Mouse (Mus musculus): ENCODE data around the gene Elk3.

Gene Elk3

DNA sequence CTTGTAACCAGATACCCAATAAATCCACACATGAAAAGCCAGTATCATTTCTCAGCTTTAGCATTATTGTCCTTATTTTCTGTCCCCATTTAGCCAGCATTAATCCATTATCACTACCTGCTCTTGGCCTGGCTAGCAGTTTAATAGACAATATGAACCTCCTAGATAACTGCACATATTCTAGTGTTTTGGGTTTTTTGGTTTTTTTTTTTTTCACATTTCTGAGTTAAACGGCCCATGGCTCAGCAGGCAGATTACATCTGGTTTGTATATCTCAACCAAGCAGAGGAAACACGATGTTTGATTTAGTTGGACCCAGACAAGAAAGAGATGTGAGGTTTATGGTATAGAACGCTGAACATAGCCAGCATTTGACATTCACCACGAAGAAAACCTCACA is 41.2 kb downstream of the Elk3 start:
- DNase-seq (ENCODE audit: low spot score in 2 of 2) = no peak

DNA sequence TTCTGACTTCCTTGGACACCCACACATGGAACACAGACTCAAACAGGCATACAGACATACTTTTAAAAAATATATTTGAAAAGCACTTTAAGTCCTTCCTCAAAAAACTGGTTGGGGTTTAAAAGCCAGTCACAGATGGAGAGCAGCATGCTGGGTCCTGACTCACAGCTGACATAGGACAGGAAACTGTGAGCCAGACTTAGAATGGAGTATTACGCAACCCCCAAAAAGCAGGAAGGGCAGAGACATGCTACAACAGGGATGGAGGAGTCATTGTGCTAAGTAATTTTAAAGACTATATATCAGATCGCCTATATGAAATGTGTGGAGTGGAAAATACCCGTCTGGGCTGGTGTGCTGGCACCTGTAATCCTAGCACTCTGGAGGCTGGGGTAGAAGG is 42.6 kb downstream of the Elk3 start:
- DNase-seq (ENCODE audit: low spot score in 2 of 2) = no peak

DNA sequence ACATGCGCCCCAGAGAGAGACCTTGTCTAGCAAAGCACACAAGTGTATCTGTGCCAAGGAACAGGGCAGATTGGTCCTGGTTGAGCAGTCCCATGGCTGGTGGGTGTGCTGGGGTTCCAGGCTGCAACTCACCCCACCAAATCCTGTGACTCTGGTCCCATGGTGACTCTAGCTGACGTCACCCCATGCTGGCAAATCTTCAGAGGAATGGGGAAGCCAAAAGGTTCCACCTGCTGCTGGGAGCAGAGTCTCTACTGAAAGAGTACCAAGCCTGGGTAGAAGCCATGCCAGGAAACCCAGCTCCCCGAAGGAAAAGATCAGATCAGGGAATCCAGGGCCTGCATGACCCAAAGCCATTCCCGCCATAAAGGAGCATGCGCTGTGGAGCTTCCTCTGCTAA is 43.4 kb downstream of the Elk3 start:
- DNase-seq (ENCODE audit: low spot score in 2 of 2) = no peak

DNA sequence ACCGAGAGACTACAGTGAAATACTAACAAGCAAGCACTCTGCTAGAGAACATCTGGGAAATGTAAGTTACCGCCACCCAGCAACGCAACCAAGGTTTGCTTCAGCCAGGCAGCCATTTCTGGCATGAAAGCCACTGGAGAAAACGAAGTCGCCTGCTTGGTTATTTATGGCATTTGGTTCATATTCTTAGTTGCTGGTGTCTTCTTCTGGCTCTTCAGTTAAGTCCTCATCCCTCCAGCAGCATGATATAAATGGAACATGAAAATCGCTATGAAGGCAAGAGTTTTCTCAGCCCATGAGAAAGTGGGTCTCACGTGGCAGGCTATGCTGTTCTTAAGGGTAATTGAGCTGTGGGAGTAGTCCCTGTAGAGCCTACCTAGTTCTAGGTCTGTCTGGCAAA is 44.4 kb downstream of the Elk3 start:
- DNase-seq (ENCODE audit: low spot score in 2 of 2) = no peak

DNA sequence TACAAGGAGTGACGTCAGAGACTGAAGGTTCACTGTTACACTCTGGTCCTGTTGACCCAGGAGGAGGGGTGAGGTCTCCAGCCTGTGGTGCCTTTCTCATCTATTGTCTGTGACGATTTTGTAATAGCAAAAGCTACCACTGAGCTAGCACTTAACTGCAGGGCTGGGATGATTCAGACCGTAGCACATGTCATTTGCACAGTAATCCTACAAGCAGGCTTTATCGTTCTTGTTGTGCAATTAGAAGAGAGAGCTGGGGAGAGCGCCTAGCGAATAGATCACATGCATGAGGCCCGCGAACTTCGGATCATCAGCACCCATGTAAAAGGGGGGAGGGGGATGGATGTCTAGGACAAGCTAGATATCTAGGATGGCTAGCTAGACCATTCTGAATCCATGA is 45.1 kb downstream of the Elk3 start:
- DNase-seq (ENCODE audit: low spot score in 2 of 2) = no peak

DNA sequence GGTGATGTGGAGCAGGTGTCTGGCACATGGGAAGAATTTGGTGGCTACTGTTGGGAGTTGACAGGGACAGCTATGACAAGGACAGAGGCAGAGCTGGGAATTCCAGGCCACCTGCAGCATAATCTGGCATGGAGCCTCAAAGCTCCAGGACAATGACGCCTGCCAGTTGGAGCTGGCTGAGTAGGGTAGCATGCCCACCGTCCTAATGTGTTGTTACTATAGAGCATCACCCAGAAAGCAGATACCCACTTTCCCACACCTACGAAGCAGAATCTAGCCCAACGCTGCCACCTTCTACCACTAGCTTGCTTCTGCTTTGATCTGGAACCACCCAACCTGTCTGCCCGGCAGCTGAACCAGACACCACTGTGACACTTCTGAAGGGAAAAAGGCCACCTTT is 46.9 kb downstream of the Elk3 start:
- no peak for DNase-seq (ENCODE audit: low spot score in 2 of 2)

DNA sequence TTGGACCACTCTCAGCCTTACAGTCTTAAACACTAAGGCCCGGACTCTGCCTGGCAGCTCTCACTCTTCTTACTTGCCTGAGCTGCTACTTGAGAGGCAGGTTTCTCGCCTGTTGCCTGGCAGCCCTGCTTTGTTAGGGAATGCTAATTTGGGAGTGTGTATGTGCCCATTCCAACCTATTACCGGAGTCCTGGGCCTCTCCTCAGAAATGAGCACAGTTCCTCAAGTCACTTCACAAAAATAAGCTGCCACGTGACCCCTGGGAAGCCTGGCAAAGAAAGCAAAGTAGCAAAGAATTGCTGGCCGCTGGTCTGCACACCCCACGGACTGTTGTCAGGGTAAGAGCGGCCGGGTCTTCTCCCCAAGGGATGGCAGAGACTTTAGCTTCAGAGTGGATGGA is 47.5 kb downstream of the Elk3 start:
- DNase-seq (ENCODE audit: low spot score in 2 of 2) = no peak

GRCm38 (mm10) chr10:93261981-93262499 is 48.9 kb downstream of the Elk3 start:
- no peak for DNase-seq (ENCODE audit: low spot score in 2 of 2)

- no peak for DNase-seq (ENCODE audit: low spot score in 2 of 2)
Observed at GRCm38 (mm10) chr10:93261132-93261980, 49.6 kb downstream of the Elk3 start.

- DNase-seq (ENCODE audit: low spot score in 2 of 2) = no peak
Observed at GRCm38 (mm10) chr10:93259826-93260225, 51.1 kb downstream of the Elk3 start.

GRCm38 (mm10) chr10:93255294-93255693 is 55.6 kb downstream of the Elk3 start:
- DNase-seq (ENCODE audit: low spot score in 2 of 2) = peak in 1 of 2 experiments; percentile 57

GRCm38 (mm10) chr10:93253156-93253555 is 57.8 kb downstream of the Elk3 start:
- no peak for DNase-seq (ENCODE audit: low spot score in 2 of 2)

DNA sequence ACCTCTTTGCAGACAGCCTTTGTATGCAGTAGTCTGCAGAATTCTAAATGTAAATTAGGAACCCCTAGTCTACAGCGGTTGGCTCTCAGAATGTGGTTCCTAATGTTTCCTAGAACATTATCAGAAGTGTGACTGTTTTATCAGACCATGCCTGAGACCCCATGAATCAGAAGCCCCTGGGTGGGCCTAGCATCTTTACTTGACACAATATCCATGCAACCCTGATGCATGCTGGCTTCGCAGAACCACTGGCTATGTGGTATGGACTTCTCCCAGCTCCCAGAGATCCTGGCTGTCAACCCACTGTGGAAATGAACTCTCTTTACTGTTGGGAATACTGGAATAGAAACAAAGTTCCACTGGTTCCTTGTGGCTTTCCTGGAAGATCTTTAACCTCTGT is 58.3 kb downstream of the Elk3 start:
- no peak for DNase-seq (ENCODE audit: low spot score in 2 of 2)

- no peak for DNase-seq (ENCODE audit: low spot score in 2 of 2)
Observed at GRCm38 (mm10) chr10:93251426-93251825, 59.5 kb downstream of the Elk3 start.

DNA sequence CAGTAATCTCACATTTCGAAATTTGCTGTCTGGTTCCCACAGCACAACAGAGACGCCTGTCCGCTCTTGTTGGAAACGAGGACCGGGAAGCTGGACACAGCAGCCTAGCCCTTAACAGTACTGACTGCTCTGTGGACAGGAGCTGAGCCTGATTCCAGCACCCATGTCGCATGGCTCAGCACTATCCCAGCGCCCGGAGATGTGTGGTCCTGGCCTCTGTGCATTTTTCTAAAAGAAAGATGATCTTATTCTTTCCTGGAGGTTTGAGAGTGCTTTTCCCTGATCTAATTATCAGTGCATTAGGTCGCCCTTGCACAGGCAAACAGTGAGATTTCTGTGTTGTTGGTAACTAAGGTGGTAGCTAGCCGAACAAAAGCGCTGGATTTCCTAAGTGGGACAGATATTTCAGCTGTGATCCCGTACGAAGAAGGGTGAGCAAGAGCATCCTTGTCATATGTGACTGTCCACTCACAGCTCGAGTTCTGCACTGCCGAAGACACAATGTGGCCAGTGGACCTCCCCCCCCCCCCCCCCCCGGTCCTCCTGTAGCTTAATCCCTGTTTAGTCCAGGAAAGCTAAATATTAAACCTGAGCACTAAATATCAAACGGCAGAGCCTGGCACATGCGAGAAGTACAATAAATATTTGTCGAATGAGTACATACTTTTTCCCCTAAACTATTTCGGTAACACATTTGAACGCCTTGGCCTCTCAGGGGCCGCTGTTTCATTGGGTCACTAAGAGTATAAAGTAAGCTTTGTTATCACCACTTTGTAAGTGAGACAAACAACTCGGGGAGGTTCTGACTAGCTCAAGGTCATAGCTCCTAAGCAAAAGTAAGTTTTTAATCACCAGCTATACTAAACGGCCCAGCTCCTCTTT is 60.3 kb downstream of the Elk3 start:
- DNase-seq (ENCODE audit: low spot score in 2 of 2) = no peak

- no peak for DNase-seq (ENCODE audit: low spot score in 2 of 2)
Observed at GRCm38 (mm10) chr10:93249901-93250300, 61.0 kb downstream of the Elk3 start.

DNA sequence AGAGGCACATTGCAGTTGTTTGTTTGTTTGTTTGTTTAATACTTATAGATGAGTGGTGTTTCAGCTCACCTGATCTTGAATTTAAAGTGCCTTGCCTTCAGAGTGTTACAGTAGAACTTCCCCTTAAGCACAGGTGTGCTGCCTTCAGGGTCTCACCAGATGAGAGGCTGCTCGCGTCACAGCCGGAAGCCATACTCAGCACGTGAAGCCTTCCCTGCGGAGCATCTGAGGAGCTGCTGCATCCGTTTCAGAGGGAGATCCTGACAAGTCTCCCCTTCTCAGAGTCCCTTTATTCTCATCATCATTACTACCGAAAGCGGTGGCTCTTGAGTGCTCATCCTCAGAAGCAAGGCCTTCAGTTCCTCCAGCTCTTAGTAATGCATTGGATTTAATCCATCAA is 62.5 kb downstream of the Elk3 start:
- DNase-seq (ENCODE audit: low spot score in 2 of 2) = no peak

DNA sequence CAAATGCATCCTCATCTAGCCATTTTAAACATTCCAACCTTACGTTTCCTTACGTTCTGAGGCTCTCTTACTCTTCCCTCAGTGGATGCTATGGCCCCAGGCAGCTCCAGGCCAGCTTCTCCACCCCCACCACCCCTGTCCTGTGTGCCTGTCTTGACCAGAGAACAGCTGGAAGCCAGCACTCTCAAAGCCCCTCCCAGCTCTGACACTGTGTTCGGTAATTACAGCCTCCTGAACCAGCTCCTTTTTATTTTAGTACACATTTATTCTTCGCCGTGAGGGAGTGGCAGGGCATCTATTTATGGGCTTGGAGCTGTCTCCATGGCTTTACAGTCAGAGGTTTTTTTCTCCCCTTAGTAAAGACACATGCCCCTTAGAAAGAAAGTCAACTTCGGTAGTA is 63.0 kb downstream of the Elk3 start:
- DNase-seq (ENCODE audit: low spot score in 2 of 2) = no peak

- no peak for DNase-seq (ENCODE audit: low spot score in 2 of 2)
Observed at GRCm38 (mm10) chr10:93247422-93247821, 63.5 kb downstream of the Elk3 start.

DNA sequence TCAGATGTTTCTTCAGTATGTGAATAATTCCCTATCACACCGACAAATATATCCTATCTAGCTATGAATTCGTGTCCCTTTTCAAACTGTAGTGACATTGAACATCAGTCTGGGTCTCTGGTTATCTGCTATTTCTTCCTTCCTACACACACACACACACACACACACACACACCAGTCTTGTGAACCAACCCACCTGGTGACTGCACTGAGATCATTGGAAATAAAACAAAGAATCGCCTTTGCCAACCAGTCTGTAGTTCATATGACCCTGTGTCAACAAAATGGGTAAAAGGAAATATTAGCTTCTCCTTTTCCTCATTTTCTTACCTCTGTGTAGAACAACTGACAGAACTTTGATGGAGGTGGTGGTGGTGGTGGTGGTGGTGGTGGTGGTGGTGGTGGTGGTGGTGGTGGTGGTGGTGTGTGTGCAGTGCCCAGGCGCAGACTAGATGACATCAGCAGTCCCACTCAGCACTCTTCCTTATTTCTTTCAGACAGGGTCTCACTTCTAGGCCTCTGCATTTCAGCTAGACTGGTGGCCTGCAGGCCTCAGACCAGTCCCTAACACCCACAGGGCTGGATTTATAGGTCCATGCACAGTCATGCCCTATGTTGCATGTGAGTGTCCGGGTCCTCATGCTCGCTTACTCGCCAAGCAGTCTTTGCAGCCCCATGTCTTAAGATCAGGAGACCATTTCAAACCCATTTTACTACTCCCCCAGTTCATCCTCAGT is 64.6 kb downstream of the Elk3 start:
- DNase-seq (ENCODE audit: low spot score in 2 of 2) = no peak

GRCm38 (mm10) chr10:93244209-93244705 is 66.7 kb downstream of the Elk3 start:
- no peak for DNase-seq (ENCODE audit: low spot score in 2 of 2)

GRCm38 (mm10) chr10:93242861-93243260 is 68.1 kb downstream of the Elk3 start:
- DNase-seq (ENCODE audit: low spot score in 2 of 2) = no peak
